Comparison of ENCODE assay signal across 8 mouse cellular contexts in genomic region chr10:40476535-40477285, GRCm38 (mm10).
DNase-seq lines count a peak whose midpoint lies in the region; ATAC-seq and TF ChIP-seq lines count a peak whose summit lies in the region.

No protein-coding gene starts in this region.

- H3K4me1 ChIP-seq in brown adipose tissue, adult 24 weeks (ENCODE audit: control insufficient read depth, insufficient read depth, insufficient read length, low read length): peaks cover 3% of the 10 kb centered on the region; the same call in 1 of the 2 replicates
- H3K4me1 ChIP-seq in liver, postnatal 0 days (ENCODE audit: insufficient read depth): peaks cover 9% of the 10 kb centered on the region; the same call in 1 of the 2 replicates

- H3K4me3 ChIP-seq in left cerebral cortex, adult 2 months: no peak overlapping the region
- H3K4me3 ChIP-seq in brown adipose tissue, adult 24 weeks (ENCODE audit: insufficient read depth, low read depth, low read length): no peak overlapping the region
- H3K4me3 ChIP-seq in liver, postnatal 0 days (ENCODE audit: low read depth, low read length): no peak overlapping the region; the same call in 1 of the 2 replicates

- peak overlapping the region; percentile 30; the same call in 1 of the 2 replicates for H3K27ac ChIP-seq in left cerebral cortex, adult 2 months
- peak overlapping the region; percentile 63 for H3K27ac ChIP-seq in brown adipose tissue, adult 24 weeks (replicated peaks; ENCODE audit: low read depth, low read length)
- peak overlapping the region; percentile 74 for H3K27ac ChIP-seq in liver, postnatal 0 days (ENCODE audit: low read depth)

- H3K9ac ChIP-seq in liver, postnatal 0 days (replicated peaks): no peak overlapping the region

- no peak for TF ChIP-seq CTCF in left cerebral cortex, adult 2 months (IDR thresholded peaks at IDR 0.05)
- no peak for TF ChIP-seq CTCF in liver, postnatal 0 days (IDR thresholded peaks at IDR 0.05; ENCODE audit: low read depth)

- peak overlapping the region; percentile 38; the same call in 1 of the 2 replicates for H3K4me2 ChIP-seq in liver, postnatal 0 days (ENCODE audit: low read depth, low read length)

- H3K9me3 ChIP-seq in liver, postnatal 0 days (ENCODE audit: low read length): no peaks in the 10 kb centered on the region

- TF ChIP-seq EP300 in liver, postnatal 0 days (IDR thresholded peaks at IDR 0.05; ENCODE audit: low read depth): no peak

- intact Hi-C loops in left cerebral cortex, adult 2 months (cut with DNase I): no loop called here
- intact Hi-C loops in left cerebral cortex, postnatal 36 days (cut with DNase I): no loop called here

- 32% methylated on average over 5 of the region's 5 CpGs for WGBS in liver, postnatal 0 days (ENCODE audit: insufficient replicate concordance)

- H3K27me3 ChIP-seq in liver, postnatal 0 days (ENCODE audit: insufficient read depth, low read length): no peaks in the 10 kb centered on the region

- DNase-seq in left cerebral cortex, adult 2 months (ENCODE audit: extremely low spot score in 1 of 2, low spot score in 2 of 2): no peak
- DNase-seq in left cerebral cortex, postnatal 36 days (ENCODE audit: low spot score in 2 of 2): no peak
- no peak for DNase-seq in liver, postnatal 0 days
- DNase-seq in spleen, postnatal 36 days (ENCODE audit: low spot score in 2 of 2): peak; percentile 84 to 87
- no peak for DNase-seq in embryo, embryonic 10 days (ENCODE audit: low spot score)
- no peak for DNase-seq in cerebellum, adult 18-20 months
- DNase-seq in cerebellum, postnatal 25 days: no peak

- H3K36me3 ChIP-seq in liver, postnatal 0 days (replicated peaks; ENCODE audit: insufficient read depth, low read length): 0 out of 2 replicates have a peak, but pooled peaks cover 2% of the 10 kb centered on the region

- peak; percentile 74 for ATAC-seq in liver, postnatal 0 days

Comparison
In these comparisons a context has a peak if more than half of its experiments do, and no peak if none do; other contexts are left out.
1. DNase-seq: peak in spleen, postnatal 36 days (2 of 2); none in left cerebral cortex, adult 2 months (0 of 2), left cerebral cortex, postnatal 36 days (0 of 2), liver, postnatal 0 days (single experiment), embryo, embryonic 10 days (single experiment), cerebellum, adult 18-20 months (0 of 2) and cerebellum, postnatal 25 days (0 of 2).
2. Peak in every context shown above with its lines, with median percentiles within 50 percentile points of each other: H3K27ac ChIP-seq.